Mouse (Mus musculus): Measurements from ENCODE around the gene Tmed2. TPM values are rescaled to one million over a fixed set of nuclear protein-coding genes. Genes with fewer than 3 reads are reported as not detected.

The Tmed2 gene
- 103 to 116 TPM (median 110 TPM) in 4 replicates for total RNA-seq (2023)

DNA sequence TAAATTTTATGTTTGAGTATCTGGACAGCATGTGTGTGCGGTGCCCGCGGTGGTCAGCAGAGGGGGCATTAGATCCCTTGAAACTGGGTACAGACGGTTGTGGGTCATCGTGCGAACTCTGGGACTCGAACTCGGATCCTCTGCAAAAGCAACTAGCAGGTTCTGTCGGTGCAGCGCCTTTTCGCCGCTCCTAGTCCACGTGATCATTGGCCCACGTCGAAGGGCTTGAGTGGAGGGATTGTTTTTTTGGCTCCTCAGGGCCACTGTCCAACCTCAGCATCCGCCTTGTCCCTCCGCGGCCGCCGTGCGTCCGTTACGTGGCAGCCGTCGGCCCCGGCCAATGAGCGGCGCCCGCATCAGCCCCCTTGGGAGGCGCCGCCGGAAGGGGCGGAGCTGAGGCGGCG lies at the start of gene Tmed2:
TSS of gene Tmed2 (plus strand) at position 313 of the 404 bp plus-strand sequence.

GRCm38 (mm10) chr5:124530655-124531582 lies 9.6 kb upstream of the Tmed2 start, which contains the start of gene Rilpl1:
TSS of gene Rilpl1 (minus strand) at chr5:124531391.

DNA sequence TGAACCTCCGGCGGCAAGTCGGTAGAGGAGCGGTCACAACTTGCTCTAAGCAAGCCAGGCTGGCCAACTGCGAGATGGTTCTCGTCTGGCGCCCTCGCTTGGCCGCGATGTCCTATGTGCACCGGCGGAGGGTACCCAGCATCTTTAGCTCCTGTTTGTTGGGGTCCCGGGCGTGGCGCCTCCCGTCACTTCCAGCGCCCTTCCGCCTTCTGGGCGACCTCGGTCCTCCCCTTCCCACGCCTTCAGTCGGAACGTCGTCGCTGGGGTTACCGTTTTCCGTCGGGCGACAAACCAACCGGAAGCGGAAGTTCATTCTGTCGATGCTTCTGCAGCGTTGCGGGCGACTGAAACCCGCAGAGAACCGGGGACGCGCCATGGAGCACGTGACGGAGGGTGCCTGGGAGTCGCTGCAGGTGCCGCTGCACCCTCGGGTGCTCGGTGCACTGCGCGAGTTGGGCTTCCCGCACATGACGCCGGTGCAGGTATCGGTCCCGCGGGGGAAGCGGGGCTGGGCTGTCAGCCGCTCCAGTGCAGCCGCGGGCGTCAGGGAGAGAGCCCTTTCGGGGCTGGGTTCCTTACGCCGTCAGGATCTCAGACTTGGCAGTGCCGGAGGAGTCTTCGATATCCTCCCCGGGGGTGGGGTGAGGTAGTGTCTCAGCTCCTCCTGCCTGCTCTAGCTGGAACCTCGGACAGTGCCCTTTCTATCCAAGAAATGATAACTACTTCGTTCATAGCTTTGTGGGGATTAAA lies 12.2 kb downstream of the Tmed2 start, which contains the start of gene Ddx55:
TSS of gene Ddx55 (plus strand) at position 307 of the 750 bp plus-strand sequence.

DNA sequence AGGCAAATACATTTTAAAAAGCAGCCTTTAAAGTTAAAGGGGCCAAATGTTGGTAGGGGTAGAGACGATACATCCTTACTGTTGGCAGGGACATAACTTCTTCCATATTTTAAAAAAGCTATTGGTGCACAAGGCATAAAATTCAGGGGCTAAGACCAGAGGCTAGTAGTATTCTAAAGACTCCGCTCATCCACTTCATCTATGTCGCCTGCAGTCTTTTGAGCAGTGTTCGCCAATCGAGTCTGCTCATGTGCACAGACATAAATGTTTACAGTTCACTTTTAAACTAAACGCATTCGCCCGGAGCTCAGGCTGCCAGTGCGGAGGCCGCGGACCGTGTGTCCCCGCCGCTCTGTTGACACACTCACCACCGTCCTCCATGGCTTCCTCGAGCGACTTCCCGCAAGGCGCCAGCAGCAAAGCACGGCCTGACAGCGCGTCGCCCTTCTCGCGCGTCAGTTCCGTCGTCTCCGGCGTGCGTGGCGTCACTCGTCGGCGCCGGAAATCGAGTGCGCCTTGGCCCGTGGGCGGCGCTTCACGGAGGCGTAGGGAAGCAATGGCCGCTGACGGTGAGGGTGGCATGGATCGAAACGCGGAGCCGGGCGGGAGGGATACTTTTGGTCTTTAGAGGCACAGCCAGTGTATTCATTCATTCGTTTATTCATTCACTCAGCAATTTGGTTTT lies 38.3 kb downstream of the Tmed2 start, which contains the start of the genes Eif2b1 and Gtf2h3:
TSS of gene Eif2b1 (minus strand) at position 499 of the 685 bp plus-strand sequence.
TSS of gene Gtf2h3 (plus strand) at position 508 of the 685 bp plus-strand sequence.

Other genes with a start within 250 kb of the Tmed2 start
- 29.8 to 33.9 TPM (median 31.7 TPM) in 4 replicates for gene Mphosph9, start 212.7 kb upstream of the Tmed2 start, total RNA-seq (2023)
- gene 2810006K23Rik, start 212.6 kb upstream of the Tmed2 start, total RNA-seq (2023): 4.3 to 7.0 TPM (median 6.5 TPM) in 4 replicates
- 96.6 to 111 TPM (median 101 TPM) in 4 replicates for gene Cdk2ap1, start 177.6 kb upstream of the Tmed2 start, total RNA-seq (2023)
- 216 to 228 TPM (median 222 TPM) in 4 replicates for gene Sbno1, start 114.7 kb upstream of the Tmed2 start, total RNA-seq (2023)
- 47.3 to 58.4 TPM (median 50.8 TPM) in 4 replicates for gene Kmt5a, start 100.8 kb upstream of the Tmed2 start, total RNA-seq (2023)
- gene Rilpl2, start 62.3 kb upstream of the Tmed2 start, total RNA-seq (2023): 165 to 186 TPM (median 173 TPM) in 4 replicates
- gene Snrnp35, start 57.6 kb upstream of the Tmed2 start, total RNA-seq (2023): 15.0 to 20.5 TPM (median 17.3 TPM) in 4 replicates
- gene Rilpl1, start 9.3 kb upstream of the Tmed2 start, total RNA-seq (2023): 2.2 to 3.1 TPM (median 2.3 TPM) in 4 replicates
- 39.5 to 42.4 TPM (median 41.7 TPM) in 4 replicates for gene Ddx55, start 12.2 kb downstream of the Tmed2 start, total RNA-seq (2023)
- gene Eif2b1, start 38.4 kb downstream of the Tmed2 start, total RNA-seq (2023): 22.8 to 36.2 TPM (median 33.7 TPM) in 4 replicates
- gene Gtf2h3, start 38.4 kb downstream of the Tmed2 start, total RNA-seq (2023): 27.6 to 35.1 TPM (median 34.4 TPM) in 4 replicates
- 46.0 to 62.9 TPM (median 54.8 TPM) in 4 replicates for gene Atp6v0a2, start 87.9 kb downstream of the Tmed2 start, total RNA-seq (2023)
- gene Dnah10, start 184.4 kb downstream of the Tmed2 start, total RNA-seq (2023): 0.06 TPM in 1 of 4 replicates, not detected in the others